Mouse (Mus musculus) liver, adult 2 months (tissue): ENCODE measurements around the gene Zdhhc18. TPM values are rescaled to one million over a fixed set of nuclear protein-coding genes. Genes with fewer than 3 reads are reported as not detected.

ENCODE experiments used
- DNase-seq: peaks from one replicate; pipeline ENCODE4 v3.0.0-alpha.2; 2011; ENCODE audit warnings: low read depth, low spot score; ENCODE audit errors: extremely low read depth
- H3K27ac ChIP-seq: fragments of 200-500 bp; replicated peaks from 2 replicates; pipeline ENCODE4 v1.5.1; 2012; ENCODE audit warnings: low read depth, mild to moderate bottlenecking, control low read depth, inconsistent platforms, low read length; ENCODE audit not compliant: insufficient read depth
- H3K27me3 ChIP-seq: fragments of 200-500 bp; 2 replicates; pipeline ENCODE4 v1.6.1; 2012; ENCODE audit warnings: mild to moderate bottlenecking, moderate library complexity, low read length, inconsistent platforms; ENCODE audit not compliant: control insufficient read depth, insufficient read depth
- H3K36me3 ChIP-seq: fragments of 200-500 bp; 2 replicates; pipeline ENCODE4 v1.6.1; 2012; ENCODE audit warnings: low read length, inconsistent platforms; ENCODE audit not compliant: control insufficient read depth, insufficient read depth
- H3K4me1 ChIP-seq: fragments of 200-500 bp; 2 replicates; pipeline ENCODE4 v1.6.1; 2011; ENCODE audit warnings: low read length; ENCODE audit not compliant: control insufficient read depth, insufficient read depth
- H3K4me3 ChIP-seq: fragments of 200-500 bp; 2 replicates; pipeline ENCODE4 v1.5.1; 2011; ENCODE audit warnings: low read depth, mild to moderate bottlenecking, control low read depth, low read length, moderate library complexity; ENCODE audit not compliant: insufficient read depth
- H3K79me2 ChIP-seq: fragments of 200-500 bp; 2 replicates; pipeline ENCODE4 v1.6.1; 2012; ENCODE audit warnings: inconsistent platforms, mild to moderate bottlenecking, low read length, moderate library complexity; ENCODE audit not compliant: control insufficient read depth, insufficient read depth
- H3K9ac ChIP-seq: fragments of 200-500 bp; 2 replicates; pipeline ENCODE4 v1.6.1; 2012; ENCODE audit warnings: low read depth, mild to moderate bottlenecking, control low read depth, inconsistent platforms, low read length
- CTCF ChIP-seq: fragments of 200-500 bp; IDR thresholded peaks from 2 replicates; pipeline ENCODE4 v1.5.1; 2011; ENCODE audit warnings: low read depth, low read length, control low read depth
- POLR2A ChIP-seq: fragments of 200-500 bp; IDR thresholded peaks from 2 replicates; pipeline ENCODE4 v1.6.1; 2011; ENCODE audit warnings: low read length, control low read depth; ENCODE audit not compliant: insufficient read depth; ENCODE audit errors: extremely low read depth
- WGBS: fragments of 180-500 bp; shearing (Covaris S2); methylation state at CpG from one replicate; pipeline ENCODE4 v1.1.7; 2018; 5-methylcytosine and 5-hydroxymethylcytosine counted together
- polyA plus RNA-seq: library from polyadenylated mRNA; depleted of rRNA; stranded (reverse); fragments of >200 nt; gene quantifications from 2 replicates; pipeline ENCODE4 v1.2.3, GENCODE M21; 2012; rRNA removed
- total RNA-seq: library from RNA; depleted of rRNA; stranded (reverse); fragments of >200 nt; gene quantifications from 2 replicates; pipeline ENCODE4 v1.2.3, GENCODE M21; 2014; rRNA removed

Zdhhc18 gene
- total and polyA plus RNA-seq, 2 experiments: 8.9 to 21.3 TPM

GRCm38 (mm10) chr4:133557041-133557717, 92.8 kb downstream of the Zdhhc18 start:
- peaks cover 9% of the 10 kb centered on the region; the same call in 1 of the 2 replicates for H3K79me2 ChIP-seq
- DNase-seq: peak; percentile 99
- 15% methylated on average over 10 of the region's 10 CpGs for WGBS
- peak overlapping the region; percentile 69 for H3K27ac ChIP-seq
- no peaks in the 10 kb centered on the region for H3K36me3 ChIP-seq
- peak overlapping the region; percentile 21 for H3K9ac ChIP-seq
- H3K4me1 ChIP-seq: peaks cover 34% of the 10 kb centered on the region
- peak; percentile 76; the same call in 1 of the 2 replicates for TF ChIP-seq POLR2A
- no peak for TF ChIP-seq CTCF
- no peaks in the 10 kb centered on the region for H3K27me3 ChIP-seq
- peak overlapping the region; percentile 6 for H3K4me3 ChIP-seq

Other genes starting within 250 kb of the Zdhhc18 start
- 0.07 and 0.09 TPM in 2 replicates for gene Tent5b, start 170.0 kb downstream of the Zdhhc18 start, total RNA-seq
- 0.06 and 0.16 TPM in 2 replicates for gene Tent5b, start 170.0 kb downstream of the Zdhhc18 start, polyA plus RNA-seq
- gene Trnp1, start 151.6 kb downstream of the Zdhhc18 start, total RNA-seq: not detected in 2 replicates
- 0.05 and 0.10 TPM in 2 replicates for gene Trnp1, start 151.6 kb downstream of the Zdhhc18 start, polyA plus RNA-seq
- 1.7 and 2.5 TPM in 2 replicates for gene Kdf1, start 131.2 kb downstream of the Zdhhc18 start, total RNA-seq
- gene Kdf1, start 131.2 kb downstream of the Zdhhc18 start, polyA plus RNA-seq: 6.9 and 7.4 TPM in 2 replicates
- gene Nudc, start 104.2 kb downstream of the Zdhhc18 start, total RNA-seq: 48.1 and 50.6 TPM in 2 replicates
- 44.3 and 48.7 TPM in 2 replicates for gene Nudc, start 104.2 kb downstream of the Zdhhc18 start, polyA plus RNA-seq
- gene Nr0b2, start 96.8 kb downstream of the Zdhhc18 start, total RNA-seq: 25.7 and 52.4 TPM in 2 replicates
- gene Nr0b2, start 96.8 kb downstream of the Zdhhc18 start, polyA plus RNA-seq: 164 and 300 TPM in 2 replicates
- gene Gpatch3, start 75.4 kb downstream of the Zdhhc18 start, total RNA-seq: 3.8 and 4.3 TPM in 2 replicates
- 3.8 and 4.2 TPM in 2 replicates for gene Gpatch3, start 75.4 kb downstream of the Zdhhc18 start, polyA plus RNA-seq
- 8.9 and 10.1 TPM in 2 replicates for gene Gpn2, start 65.8 kb downstream of the Zdhhc18 start, total RNA-seq
- gene Gpn2, start 65.8 kb downstream of the Zdhhc18 start, polyA plus RNA-seq: 35.0 and 38.2 TPM in 2 replicates
- 0.55 and 0.81 TPM in 2 replicates for gene Sfn, start 48.0 kb downstream of the Zdhhc18 start, total RNA-seq
- gene Sfn, start 48.0 kb downstream of the Zdhhc18 start, polyA plus RNA-seq: 0.54 and 0.77 TPM in 2 replicates
- 5.9 and 6.4 TPM in 2 replicates for gene Pigv, start 22.5 kb upstream of the Zdhhc18 start, total RNA-seq
- gene Pigv, start 22.5 kb upstream of the Zdhhc18 start, polyA plus RNA-seq: 5.9 and 7.5 TPM in 2 replicates
- 5.9 and 8.5 TPM in 2 replicates for gene Arid1a, start 106.6 kb upstream of the Zdhhc18 start, total RNA-seq
- 21.9 and 25.2 TPM in 2 replicates for gene Arid1a, start 106.6 kb upstream of the Zdhhc18 start, polyA plus RNA-seq
- gene Rps6ka1, start 237.6 kb upstream of the Zdhhc18 start, total RNA-seq: 4.1 and 5.1 TPM in 2 replicates
- gene Rps6ka1, start 237.6 kb upstream of the Zdhhc18 start, polyA plus RNA-seq: 8.6 and 16.9 TPM in 2 replicates